Mouse (Mus musculus) forebrain, embryonic 16.5 days (tissue): Measurements from ENCODE around the gene Ndufa10. TPM values are rescaled to one million over a fixed set of nuclear protein-coding genes. Genes with fewer than 3 reads are reported as not detected.
"Not testable (repeated sequence)": the region's sequence is repeated elsewhere in the genome, so short reads cannot be mapped to it uniquely, and the experiment has no call there.

ENCODE experiments used
- ATAC-seq: fragments of 200-750 bp; cut with Nextera tagmentation; 2 replicates; pipeline ENCODE4 v1.8.0; 2017; ENCODE audit warnings: mild to moderate bottlenecking, moderate library complexity
- H3K27ac ChIP-seq: fragments of 300-500 bp; sonication (generic); 2 replicates; pipeline ENCODE4 v1.5.1; 2014; ENCODE audit warnings: low read length, control low read depth
- H3K27me3 ChIP-seq: fragments of 300-500 bp; sonication (generic); replicated peaks from 2 replicates; pipeline ENCODE4 v1.6.1; 2014; ENCODE audit warnings: low read length; ENCODE audit not compliant: control insufficient read depth, insufficient read depth
- H3K36me3 ChIP-seq: fragments of 300-500 bp; sonication (generic); 2 replicates; pipeline ENCODE4 v1.6.1; 2014; ENCODE audit not compliant: control insufficient read depth, insufficient read depth
- H3K4me1 ChIP-seq: fragments of 300-500 bp; sonication (generic); replicated peaks from 2 replicates; pipeline ENCODE4 v1.6.1; 2014; ENCODE audit warnings: low read length; ENCODE audit not compliant: control insufficient read depth, insufficient read depth
- H3K4me2 ChIP-seq: fragments of 300-500 bp; sonication (generic); 2 replicates; pipeline ENCODE4 v1.6.1; 2014; ENCODE audit warnings: mild to moderate bottlenecking, low read length, control low read depth
- H3K4me3 ChIP-seq: fragments of 300-500 bp; sonication (generic); replicated peaks from 2 replicates; pipeline ENCODE4 v1.5.1; 2014; ENCODE audit warnings: mild to moderate bottlenecking, low read length, control low read depth
- H3K9ac ChIP-seq: fragments of 300-500 bp; sonication (generic); replicated peaks from 2 replicates; pipeline ENCODE4 v1.6.1; 2014; ENCODE audit warnings: low read depth, low read length, control low read depth
- H3K9me3 ChIP-seq: fragments of 300-500 bp; sonication (generic); 2 replicates; pipeline ENCODE4 v1.6.1; 2016; ENCODE audit warnings: low read length; ENCODE audit not compliant: control insufficient read depth
- WGBS: fragments of 180-500 bp; shearing (Covaris S2); extraction: QIAGEN DNeasy Blood & Tissue Kit; methylation state at CpG from one replicate; pipeline ENCODE4 v1.1.7; 2014; 5-methylcytosine and 5-hydroxymethylcytosine counted together
- polyA plus RNA-seq: library from polyadenylated mRNA; unstranded; fragments of >200 nt; fragmentation: Nextera tagmentation; extraction: Ambion mirVana; gene quantifications from 2 replicates; pipeline ENCODE4 v1.2.1, GENCODE M21; 2015

The Ndufa10 gene
- polyA plus RNA-seq: 273 and 301 TPM in 2 replicates

DNA sequence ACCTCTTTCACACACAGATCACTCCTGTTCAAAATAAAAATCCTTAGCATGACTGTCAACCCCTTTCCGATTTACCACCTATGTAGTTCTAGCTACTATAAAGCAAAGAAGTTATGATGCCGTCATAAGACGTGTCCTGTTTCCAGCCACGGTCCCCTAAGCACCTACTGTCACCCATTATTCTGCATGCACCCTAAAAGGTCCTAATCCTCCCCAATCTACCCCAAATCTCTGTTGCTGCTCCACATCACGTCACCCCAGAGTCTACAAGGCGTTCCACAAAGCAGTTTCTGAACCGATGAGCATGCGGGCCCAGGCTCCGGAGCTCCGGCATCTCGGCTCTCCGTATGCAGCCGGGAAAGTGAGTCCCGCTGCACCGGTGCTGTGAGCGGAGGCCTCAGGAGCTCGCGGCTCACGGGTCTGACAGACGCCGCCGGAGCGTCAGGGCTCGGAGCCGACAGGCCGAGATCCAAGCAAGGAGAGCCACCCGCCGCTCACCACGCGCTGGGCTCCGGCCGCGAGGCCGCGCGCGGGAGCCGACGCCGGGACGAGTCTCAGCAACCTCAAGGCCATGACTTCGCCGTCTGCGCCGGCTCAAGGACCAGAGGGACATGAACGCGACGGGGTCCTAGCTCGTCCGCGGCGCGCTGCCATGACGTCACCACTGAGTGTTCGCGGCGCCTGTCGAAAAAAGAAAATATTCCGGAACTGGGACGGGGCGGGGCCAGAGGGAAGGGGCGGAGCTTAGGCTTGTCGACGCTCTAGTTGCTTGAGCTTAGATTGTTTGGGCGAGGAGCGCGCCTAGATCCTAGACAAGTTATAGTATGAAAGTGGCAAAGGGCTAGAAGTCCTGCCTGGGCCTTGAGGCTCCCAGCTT, at the start of gene Ndufa10:
Ndufa10 (minus strand) TSS at position 696 of the 877 bp plus-strand sequence.
- no peaks in the 10 kb centered on the region for H3K27me3 ChIP-seq
- peak within 1 kb of the TSS; percentile 94 for H3K4me2 ChIP-seq
- peaks cover 7% of the 10 kb centered on the region; the same call in 1 of the 2 replicates for H3K36me3 ChIP-seq
- peak; percentile 92 for ATAC-seq
- no peaks in the 10 kb centered on the region for H3K9me3 ChIP-seq
- under 1% methylated on average over 67 of the region's 67 CpGs for WGBS
- peak within 1 kb of the TSS; percentile 87 for H3K9ac ChIP-seq
- H3K27ac ChIP-seq: peak within 1 kb of the TSS; percentile 68
- peak within 1 kb of the TSS; percentile 100 for H3K4me3 ChIP-seq
- peaks cover 16% of the 10 kb centered on the region for H3K4me1 ChIP-seq

DNA sequence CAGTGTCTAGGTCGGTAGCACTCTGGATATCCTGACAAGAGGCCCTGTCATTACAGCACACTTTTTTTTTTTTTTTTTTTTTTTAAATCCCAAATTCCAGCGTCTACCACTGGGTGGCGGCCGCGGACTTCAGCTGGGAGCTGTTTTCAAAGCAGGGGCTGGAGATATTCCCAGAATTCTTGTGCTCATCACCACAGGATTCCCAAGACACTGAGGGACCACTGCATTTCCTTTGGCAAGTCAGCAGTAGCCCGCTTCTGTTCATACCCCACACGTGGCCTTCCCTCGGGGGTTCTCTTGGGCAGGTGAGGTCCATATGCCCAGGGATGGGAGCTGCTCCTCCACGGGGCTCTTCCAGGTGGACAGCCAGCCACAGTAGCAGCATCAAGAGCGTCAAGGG, 47.7 kb upstream of the Ndufa10 start:
- H3K27ac ChIP-seq: no peak overlapping the region
- 19% methylated on average over 10 of the region's 10 CpGs for WGBS
- peak; percentile 47; the same call in 1 of the 2 replicates for ATAC-seq
- no peak overlapping the region for H3K4me2 ChIP-seq
- H3K36me3 ChIP-seq: no peaks in the 10 kb centered on the region
- no peaks in the 10 kb centered on the region for H3K9me3 ChIP-seq
- no peaks in the 10 kb centered on the region for H3K4me1 ChIP-seq
- H3K4me3 ChIP-seq: no peak overlapping the region
- H3K9ac ChIP-seq: no peak overlapping the region
- no peaks in the 10 kb centered on the region for H3K27me3 ChIP-seq

DNA sequence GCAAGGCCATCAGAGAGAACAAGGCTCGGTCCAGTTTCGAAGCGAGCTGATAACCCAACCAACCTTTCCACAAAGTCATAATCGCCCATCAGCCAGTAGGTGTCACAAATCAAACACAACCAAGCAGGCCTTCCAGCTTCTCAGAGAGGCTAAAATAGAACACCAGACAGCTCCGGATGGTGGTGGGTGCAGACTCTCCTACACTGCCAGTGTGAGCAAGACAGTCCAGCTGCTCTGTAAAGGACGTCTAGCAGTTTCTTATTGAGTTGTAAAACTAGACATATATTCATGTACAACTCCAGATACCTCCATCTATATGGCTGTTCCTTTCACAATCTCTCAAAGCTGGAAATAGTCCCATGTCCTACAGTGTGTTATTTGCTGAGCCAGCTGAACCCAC, 45.4 kb upstream of the Ndufa10 start:
- no peak overlapping the region for H3K27ac ChIP-seq
- H3K4me2 ChIP-seq: no peak overlapping the region
- no peak overlapping the region for H3K4me3 ChIP-seq
- WGBS: 84% methylated on average over 6 of the region's 6 CpGs
- H3K4me1 ChIP-seq: no peaks in the 10 kb centered on the region
- no peaks in the 10 kb centered on the region for H3K9me3 ChIP-seq
- H3K27me3 ChIP-seq: no peaks in the 10 kb centered on the region
- no peaks in the 10 kb centered on the region for H3K36me3 ChIP-seq
- no peak overlapping the region for H3K9ac ChIP-seq
- no peak for ATAC-seq

DNA sequence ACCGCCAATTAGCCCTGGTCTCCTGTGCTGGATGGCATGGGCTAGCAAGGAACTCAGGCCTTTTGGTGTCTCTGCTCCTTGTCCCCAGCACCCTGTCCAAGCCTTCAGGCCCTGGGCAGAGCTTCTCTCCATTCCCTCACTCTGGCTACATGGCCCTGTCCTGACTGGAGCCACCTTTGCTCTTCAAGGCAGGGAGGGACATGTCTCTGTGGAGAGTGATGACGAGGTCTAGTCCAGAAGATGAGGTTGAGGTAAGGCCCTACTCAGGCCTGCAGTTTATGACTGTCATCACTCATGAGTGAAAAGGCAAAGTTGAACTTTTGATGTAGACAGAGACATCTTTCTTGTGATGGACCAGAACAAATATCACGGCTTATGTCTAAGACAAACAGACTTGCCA, 44.9 kb upstream of the Ndufa10 start, which contains the start of gene Olfr1414:
Olfr1414 (minus strand) TSS at position 101 of the 400 bp plus-strand sequence.
- Histone ChIP-seq H3K4me2 (no peak within 1 kb of the TSS), H3K9ac (no peak within 1 kb of the TSS), H3K4me1 (no peaks in the 10 kb centered on the region), H3K9me3 (no peaks in the 10 kb centered on the region), H3K36me3 (no peaks in the 10 kb centered on the region), H3K27ac (no peak within 1 kb of the TSS), H3K27me3 (no peaks in the 10 kb centered on the region), H3K4me3 (no peak within 1 kb of the TSS)
- 83% methylated on average over 3 of the region's 3 CpGs for WGBS
- ATAC-seq: no peak

DNA sequence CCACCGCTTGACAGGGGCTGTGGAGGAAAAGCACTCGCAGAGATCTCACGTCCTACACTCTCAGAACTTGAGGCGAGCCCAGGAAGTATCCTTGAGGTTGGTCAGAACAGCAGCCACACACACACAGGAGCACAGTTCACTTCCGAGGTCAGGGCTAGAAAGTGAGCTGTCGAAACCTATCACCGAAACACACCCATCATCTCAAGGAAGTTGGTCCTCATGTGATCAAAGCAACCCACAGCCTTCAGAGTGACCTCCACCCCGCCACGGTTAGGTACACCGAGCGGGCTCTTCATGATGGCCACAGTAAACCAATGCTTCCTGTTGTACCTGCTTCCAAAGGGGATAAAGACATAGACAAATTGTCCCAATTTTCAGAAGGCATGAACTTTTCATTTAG, 41.7 kb upstream of the Ndufa10 start:
- H3K36me3 ChIP-seq: no peaks in the 10 kb centered on the region
- no peak overlapping the region for H3K4me3 ChIP-seq
- H3K9me3 ChIP-seq: no peaks in the 10 kb centered on the region
- WGBS: 90% methylated on average over 11 of the region's 11 CpGs
- H3K4me1 ChIP-seq: no peaks in the 10 kb centered on the region
- H3K4me2 ChIP-seq: no peak overlapping the region
- H3K27ac ChIP-seq: no peak overlapping the region
- ATAC-seq: no peak
- no peak overlapping the region for H3K9ac ChIP-seq
- H3K27me3 ChIP-seq: no peaks in the 10 kb centered on the region

DNA sequence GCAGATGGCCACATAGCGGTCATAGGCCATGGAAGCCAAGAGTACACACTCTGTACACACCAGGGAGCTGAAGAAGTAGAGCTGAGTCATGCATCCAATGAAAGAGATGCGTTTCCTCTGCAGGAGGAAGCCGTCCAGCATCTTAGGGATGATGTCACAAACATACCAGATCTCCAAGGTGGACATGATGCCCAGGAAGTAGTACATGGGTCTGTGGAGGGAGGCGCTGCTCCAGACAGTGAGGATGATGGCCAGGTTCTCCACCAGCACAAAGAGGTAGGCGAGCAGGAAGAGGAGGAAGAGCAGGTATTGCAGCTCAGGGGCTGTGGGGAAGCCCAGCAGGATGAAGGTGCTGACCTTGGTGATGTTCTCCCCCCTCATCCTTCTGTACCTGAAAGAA, 38.0 kb upstream of the Ndufa10 start:
- H3K4me1 ChIP-seq, H3K27ac ChIP-seq, H3K9ac ChIP-seq, H3K4me2 ChIP-seq, H3K36me3 ChIP-seq, H3K4me3 ChIP-seq, ATAC-seq, H3K9me3 ChIP-seq, H3K27me3 ChIP-seq: not testable (repeated sequence)
- 93% methylated on average over 4 of the region's 5 CpGs for whole genome bisulfite sequencing

DNA sequence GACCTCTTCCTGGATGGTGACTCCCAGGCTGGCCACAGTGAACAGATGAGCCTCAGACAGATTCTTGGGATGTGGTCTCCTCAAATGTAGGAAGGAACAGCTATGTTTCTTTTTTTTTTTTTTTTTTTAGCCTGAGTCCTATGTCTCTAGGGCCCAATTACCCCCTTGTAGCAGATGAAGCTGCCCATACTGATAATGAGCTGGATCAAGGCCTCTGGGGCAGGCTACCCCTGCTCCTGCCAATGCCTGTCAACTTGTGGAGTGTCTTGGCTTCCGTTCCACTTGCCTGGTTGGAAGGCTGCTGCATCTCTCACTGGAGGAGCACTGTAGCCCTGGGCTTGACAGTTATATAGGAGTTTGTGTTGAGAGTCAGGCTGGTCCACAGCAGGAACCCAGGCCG, 22.3 kb upstream of the Ndufa10 start, which contains the start of gene Olfr1415:
Olfr1415 (minus strand) TSS at position 101 of the 400 bp plus-strand sequence.
- Histone ChIP-seq H3K4me2 (no peak within 1 kb of the TSS), H3K27ac (no peak within 1 kb of the TSS), H3K9ac (no peak within 1 kb of the TSS), H3K9me3 (no peaks in the 10 kb centered on the region), H3K4me3 (no peak within 1 kb of the TSS), H3K4me1 (no peaks in the 10 kb centered on the region), H3K27me3 (no peaks in the 10 kb centered on the region), H3K36me3 (no peaks in the 10 kb centered on the region)
- 83% methylated on average over 2 of the region's 2 CpGs for WGBS
- no peak for ATAC-seq

DNA sequence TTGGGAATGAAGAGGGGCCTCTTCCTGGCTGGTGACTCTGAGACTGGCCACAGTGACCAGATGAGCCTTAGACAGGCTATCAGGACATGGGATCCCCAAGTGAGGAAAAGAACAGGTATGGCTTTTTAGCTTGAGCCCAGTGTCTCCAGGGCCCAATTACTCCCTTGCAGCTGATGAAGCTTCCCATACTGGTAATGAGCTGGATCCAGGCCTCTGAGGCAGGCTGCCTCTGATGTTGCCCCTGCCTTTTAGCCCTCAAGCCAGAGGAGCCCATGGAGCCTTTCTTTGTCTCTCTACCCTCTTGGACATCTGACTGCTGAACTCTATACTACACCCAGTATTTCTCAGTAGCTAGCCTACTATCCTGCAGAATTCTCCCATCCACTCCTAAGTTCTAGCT, 11.4 kb upstream of the Ndufa10 start, which contains the start of gene Olfr1416:
Olfr1416 (minus strand) TSS at position 101 of the 400 bp plus-strand sequence.
- H3K4me1 ChIP-seq: no peaks in the 10 kb centered on the region
- peaks cover 4% of the 10 kb centered on the region; the same call in 1 of the 2 replicates for H3K9me3 ChIP-seq
- H3K36me3 ChIP-seq: no peaks in the 10 kb centered on the region
- no peak for ATAC-seq
- H3K27ac ChIP-seq: no peak within 1 kb of the TSS
- H3K9ac ChIP-seq: no peak within 1 kb of the TSS
- no peaks in the 10 kb centered on the region for H3K27me3 ChIP-seq
- H3K4me3 ChIP-seq: no peak within 1 kb of the TSS
- no peak within 1 kb of the TSS for H3K4me2 ChIP-seq

DNA sequence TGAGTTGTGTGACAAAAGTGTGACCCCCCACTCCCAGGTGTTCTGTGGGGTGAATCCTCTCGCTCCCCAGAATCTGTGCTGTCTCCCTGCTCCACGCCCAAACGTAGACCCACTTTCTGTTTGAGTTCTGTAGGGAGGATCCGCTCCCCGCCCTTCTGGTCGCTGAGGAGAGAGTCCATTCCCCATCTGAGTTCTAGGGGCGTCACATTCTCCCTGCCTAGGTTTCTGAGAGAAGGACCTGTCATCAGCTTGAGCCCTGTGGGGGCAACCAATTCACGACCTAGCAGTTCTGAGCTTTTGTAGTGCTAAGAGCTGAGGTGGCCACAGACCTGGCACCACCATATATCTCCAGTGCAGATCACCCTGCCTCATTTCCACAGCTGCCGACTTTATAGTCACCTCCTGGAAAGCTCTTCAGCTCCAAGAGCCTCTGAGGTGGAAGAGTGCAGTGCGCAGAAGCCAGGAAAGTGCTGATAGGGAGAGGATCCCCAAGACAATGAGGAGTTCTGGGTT, 462 bp upstream of the Ndufa10 start:
- Histone ChIP-seq H3K36me3 (peaks cover 3% of the 10 kb centered on the region; the same call in 1 of the 2 replicates), H3K27ac (no peak overlapping the region), H3K4me2 (peak overlapping the region; percentile 94), H3K4me3 (peak overlapping the region; percentile 100), H3K9ac (peak overlapping the region; percentile 87), H3K9me3 (no peaks in the 10 kb centered on the region), H3K27me3 (no peaks in the 10 kb centered on the region), H3K4me1 (peaks cover 16% of the 10 kb centered on the region)
- peak; percentile 59; the same call in 1 of the 2 replicates for ATAC-seq
- WGBS: 6% methylated on average over 10 of the region's 10 CpGs
